Mouse (Mus musculus) embryonic fibroblast, embryonic 13.5 days (primary cell): ENCODE results near the gene Zfp963.

Experiments used
- CTCF ChIP-seq: IDR thresholded peaks from 2 replicates; pipeline ENCODE4 v1.5.1; 2011; ENCODE audit warnings: mild to moderate bottlenecking, control low read depth, low read length, moderate library complexity, borderline replicate concordance; ENCODE audit not compliant: insufficient read depth
- POLR2A ChIP-seq: IDR thresholded peaks from 2 replicates; pipeline ENCODE4 v1.6.1; 2011; ENCODE audit warnings: low read depth, mild to moderate bottlenecking, control low read depth, low read length, moderate library complexity

GRCm38 (mm10) chr8:69789731-69790130 is 40.0 kb upstream of the Zfp963 start:
- TF ChIP-seq POLR2A, result no peak
- no peak for TF ChIP-seq CTCF
